Mouse (Mus musculus) forebrain, embryonic 13.5 days (tissue): ENCODE data around the gene Tbc1d8b. TPM values are rescaled to one million over a fixed set of nuclear protein-coding genes. Genes with fewer than 3 reads are reported as not detected.

Source experiments
- ATAC-seq: fragments of 200-750 bp; cut with Nextera tagmentation; 2 replicates; pipeline ENCODE4 v1.8.0; 2017
- H3K27ac ChIP-seq: fragments of 300-500 bp; sonication (generic); 2 replicates; pipeline ENCODE4 v1.5.1; 2015; ENCODE audit warnings: inconsistent platforms, mild to moderate bottlenecking, moderate library complexity
- H3K27me3 ChIP-seq: fragments of 300-500 bp; sonication (generic); 2 replicates; pipeline ENCODE4 v1.6.1; 2015; ENCODE audit warnings: mild to moderate bottlenecking, inconsistent platforms
- H3K36me3 ChIP-seq: fragments of 300-500 bp; sonication (generic); 2 replicates; pipeline ENCODE4 v1.6.1; 2015; ENCODE audit warnings: mild to moderate bottlenecking, inconsistent platforms; ENCODE audit not compliant: poor library complexity, severe bottlenecking
- H3K4me1 ChIP-seq: fragments of 300-500 bp; sonication (generic); 2 replicates; pipeline ENCODE4 v1.6.1; 2015; ENCODE audit warnings: inconsistent platforms
- H3K4me2 ChIP-seq: fragments of 300-500 bp; sonication (generic); 2 replicates; pipeline ENCODE4 v1.6.1; 2015; ENCODE audit warnings: inconsistent platforms, mild to moderate bottlenecking, moderate library complexity
- H3K4me3 ChIP-seq: fragments of 300-500 bp; sonication (generic); 2 replicates; pipeline ENCODE4 v1.5.1; 2015; ENCODE audit warnings: mild to moderate bottlenecking, inconsistent platforms
- H3K9ac ChIP-seq: fragments of 300-500 bp; sonication (generic); 2 replicates; pipeline ENCODE4 v1.6.1; 2015; ENCODE audit warnings: mild to moderate bottlenecking, inconsistent platforms
- H3K9me3 ChIP-seq: fragments of 300-500 bp; sonication (generic); replicated peaks from 2 replicates; pipeline ENCODE4 v1.6.1; 2016; ENCODE audit warnings: inconsistent platforms
- WGBS: fragments of 180-500 bp; shearing (Covaris S2); methylation state at CpG from one replicate; pipeline ENCODE4 v1.1.7; 2015; 5-methylcytosine and 5-hydroxymethylcytosine counted together
- polyA plus RNA-seq: library from polyadenylated mRNA; unstranded; fragments of >200 nt; fragmentation: Nextera tagmentation; extraction: Ambion mirVana; gene quantifications from 2 replicates; pipeline ENCODE4 v1.2.1, GENCODE M21; 2015

The Tbc1d8b gene
- polyA plus RNA-seq, 1 experiment from 2014 or later: 1.2 TPM

- Histone ChIP-seq H3K4me2 (no peak within 1 kb of the TSS), H3K4me1 (0 out of 2 replicates have a peak, but pooled peaks cover 5% of the 10 kb centered on the region), H3K36me3 (no peaks in the 10 kb centered on the region), H3K9me3 (no peaks in the 10 kb centered on the region), H3K27ac (no peak within 1 kb of the TSS), H3K9ac (no peak within 1 kb of the TSS), H3K4me3 (no peak within 1 kb of the TSS), H3K27me3 (no peaks in the 10 kb centered on the region)
- WGBS: 39% methylated on average over 6 of the region's 6 CpGs
- peak; percentile 48; the same call in 1 of the 2 replicates for ATAC-seq
Measured at GRCm38 (mm10) chrX:139782278-139783044, 97.7 kb downstream of the Tbc1d8b start, which contains the start of gene Ripply1. Gene Ripply1, minus strand, starts transcription at chrX:139782353.

- Histone ChIP-seq H3K4me2 (no peak overlapping the region), H3K4me3 (no peak overlapping the region), H3K9me3 (no peaks in the 10 kb centered on the region), H3K36me3 (no peaks in the 10 kb centered on the region), H3K4me1 (0 out of 2 replicates have a peak, but pooled peaks cover 5% of the 10 kb centered on the region), H3K27me3 (no peaks in the 10 kb centered on the region), H3K27ac (no peak overlapping the region), H3K9ac (no peak overlapping the region)
- 43% methylated on average over 3 of the region's 3 CpGs for WGBS
- ATAC-seq: no peak
Measured at GRCm38 (mm10) chrX:139783045-139783422, 98.2 kb downstream of the Tbc1d8b start.

GRCm38 (mm10) chrX:139785764-139786163 lies 101.0 kb downstream of the Tbc1d8b start:
- H3K27ac ChIP-seq: no peak overlapping the region
- no peaks in the 10 kb centered on the region for H3K9me3 ChIP-seq
- H3K4me2 ChIP-seq: no peak overlapping the region
- WGBS: 48% methylated on average over 1 of the region's 1 CpGs
- 0 out of 2 replicates have a peak, but pooled peaks cover 5% of the 10 kb centered on the region for H3K4me1 ChIP-seq
- no peak overlapping the region for H3K4me3 ChIP-seq
- no peaks in the 10 kb centered on the region for H3K27me3 ChIP-seq
- H3K9ac ChIP-seq: no peak overlapping the region
- no peak for ATAC-seq
- H3K36me3 ChIP-seq: no peaks in the 10 kb centered on the region

GRCm38 (mm10) chrX:139794072-139794845 lies 109.5 kb downstream of the Tbc1d8b start:
- H3K4me2 ChIP-seq: no peak overlapping the region
- no peak for ATAC-seq
- no peak overlapping the region for H3K27ac ChIP-seq
- no peaks in the 10 kb centered on the region for H3K9me3 ChIP-seq
- H3K36me3 ChIP-seq: no peaks in the 10 kb centered on the region
- H3K4me1 ChIP-seq: no peaks in the 10 kb centered on the region
- no peak overlapping the region for H3K9ac ChIP-seq
- H3K4me3 ChIP-seq: no peak overlapping the region
- WGBS: 91% methylated on average over 7 of the region's 7 CpGs
- H3K27me3 ChIP-seq: no peaks in the 10 kb centered on the region

- no peak overlapping the region for H3K4me2 ChIP-seq
- H3K4me1 ChIP-seq: no peaks in the 10 kb centered on the region
- ATAC-seq: no peak
- no peaks in the 10 kb centered on the region for H3K9me3 ChIP-seq
- no peaks in the 10 kb centered on the region for H3K36me3 ChIP-seq
- no peaks in the 10 kb centered on the region for H3K27me3 ChIP-seq
- H3K4me3 ChIP-seq: no peak overlapping the region
- H3K27ac ChIP-seq: no peak overlapping the region
- no peak overlapping the region for H3K9ac ChIP-seq
- 77% methylated on average over 6 of the region's 6 CpGs for WGBS
Measured at GRCm38 (mm10) chrX:139796037-139796436, 111.2 kb downstream of the Tbc1d8b start.

DNA sequence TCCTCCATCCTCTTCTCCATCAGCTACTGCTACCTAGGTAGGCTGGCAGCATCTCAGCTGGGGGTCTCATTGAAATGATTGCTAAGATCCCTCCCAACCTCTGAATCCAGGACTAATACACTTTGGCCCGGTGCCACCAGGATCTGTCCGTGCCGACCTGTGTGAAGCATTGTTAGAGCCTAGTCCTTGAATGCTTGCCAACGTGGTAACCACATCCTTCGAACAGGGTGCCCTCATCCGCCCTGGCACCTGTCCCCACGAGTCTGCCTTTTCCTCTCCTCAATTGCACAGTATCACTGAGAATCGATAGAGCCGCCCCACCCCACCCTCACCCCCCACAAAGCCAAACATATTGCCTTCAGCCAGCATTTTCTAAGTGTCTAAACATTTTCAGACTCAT lies 113.1 kb downstream of the Tbc1d8b start:
- Histone ChIP-seq H3K27me3 (no peaks in the 10 kb centered on the region), H3K4me3 (no peak overlapping the region), H3K27ac (no peak overlapping the region), H3K4me1 (no peaks in the 10 kb centered on the region), H3K4me2 (no peak overlapping the region), H3K9me3 (no peaks in the 10 kb centered on the region), H3K36me3 (no peaks in the 10 kb centered on the region), H3K9ac (no peak overlapping the region)
- ATAC-seq: no peak
- WGBS: 60% methylated on average over 9 of the region's 9 CpGs

DNA sequence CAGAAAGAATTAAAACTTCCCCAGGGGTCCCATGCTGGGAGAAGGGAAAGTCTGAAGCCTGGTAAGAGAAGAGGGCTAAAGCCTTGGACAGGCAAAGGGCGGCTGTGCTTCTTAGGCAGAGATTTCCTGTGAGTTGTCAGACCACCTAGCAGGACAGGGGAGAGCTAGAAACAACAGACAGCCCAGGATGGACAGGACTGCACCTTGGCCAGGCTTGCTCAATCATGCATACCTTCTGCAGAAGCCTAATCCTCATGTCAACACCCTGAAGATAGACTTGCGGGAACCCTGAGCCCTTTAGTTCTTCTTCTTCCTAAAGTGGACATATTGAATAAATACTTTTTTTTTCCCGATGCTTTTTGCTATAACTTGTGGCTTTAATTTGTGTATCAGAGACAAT lies 115.2 kb downstream of the Tbc1d8b start:
- no peaks in the 10 kb centered on the region for H3K4me1 ChIP-seq
- H3K4me2 ChIP-seq: no peak overlapping the region
- no peaks in the 10 kb centered on the region for H3K9me3 ChIP-seq
- no peak overlapping the region for H3K4me3 ChIP-seq
- WGBS: 84% methylated on average over 3 of the region's 3 CpGs
- H3K27me3 ChIP-seq: no peaks in the 10 kb centered on the region
- ATAC-seq: no peak
- no peaks in the 10 kb centered on the region for H3K36me3 ChIP-seq
- no peak overlapping the region for H3K27ac ChIP-seq
- no peak overlapping the region for H3K9ac ChIP-seq

GRCm38 (mm10) chrX:139800406-139800878 lies 115.6 kb downstream of the Tbc1d8b start, which contains the start of gene Cldn2:
Gene Cldn2, plus strand, starts transcription at chrX:139800828.
- H3K36me3 ChIP-seq: no peaks in the 10 kb centered on the region
- no peak for ATAC-seq
- H3K9ac ChIP-seq: no peak within 1 kb of the TSS
- no peak within 1 kb of the TSS for H3K4me2 ChIP-seq
- no peaks in the 10 kb centered on the region for H3K4me1 ChIP-seq
- WGBS: 66% methylated on average over 8 of the region's 8 CpGs
- no peaks in the 10 kb centered on the region for H3K27me3 ChIP-seq
- H3K4me3 ChIP-seq: no peak within 1 kb of the TSS
- H3K9me3 ChIP-seq: no peaks in the 10 kb centered on the region
- no peak within 1 kb of the TSS for H3K27ac ChIP-seq

Other genes starting within 250 kb of the Tbc1d8b start
- gene D330045A20Rik, start 204.6 kb upstream of the Tbc1d8b start, polyA plus RNA-seq: 1.9 TPM in 2 replicates
- gene Rnf128, start 121.7 kb upstream of the Tbc1d8b start, polyA plus RNA-seq: 1.1 and 1.5 TPM in 2 replicates
- not detected in 2 replicates for gene Gm15013, start 29.5 kb downstream of the Tbc1d8b start, polyA plus RNA-seq
- gene Ripply1, start 97.4 kb downstream of the Tbc1d8b start, polyA plus RNA-seq: not detected in 2 replicates
- gene Cldn2, start 115.8 kb downstream of the Tbc1d8b start, polyA plus RNA-seq: 0.14 and 0.34 TPM in 2 replicates
- gene Morc4, start 186.7 kb downstream of the Tbc1d8b start, polyA plus RNA-seq: 2.3 and 3.2 TPM in 2 replicates